Mouse (Mus musculus) 416B (cell line): ENCODE results near the gene Sde2.

ENCODE experiments used
- DNase-seq: peaks from one replicate; pipeline ENCODE4 v3.0.0; 2011; ENCODE audit warnings: low read depth

Gene Sde2

GRCm38 (mm10) chr1:180850316-180851270 is at the start of gene Sde2:
Gene Sde2, plus strand, starts transcription at chr1:180851127.
- DNase-seq = peak; percentile 100

- DNase-seq = peak; percentile 19
Observed at GRCm38 (mm10) chr1:180801466-180801994, 49.4 kb upstream of the Sde2 start.

DNA sequence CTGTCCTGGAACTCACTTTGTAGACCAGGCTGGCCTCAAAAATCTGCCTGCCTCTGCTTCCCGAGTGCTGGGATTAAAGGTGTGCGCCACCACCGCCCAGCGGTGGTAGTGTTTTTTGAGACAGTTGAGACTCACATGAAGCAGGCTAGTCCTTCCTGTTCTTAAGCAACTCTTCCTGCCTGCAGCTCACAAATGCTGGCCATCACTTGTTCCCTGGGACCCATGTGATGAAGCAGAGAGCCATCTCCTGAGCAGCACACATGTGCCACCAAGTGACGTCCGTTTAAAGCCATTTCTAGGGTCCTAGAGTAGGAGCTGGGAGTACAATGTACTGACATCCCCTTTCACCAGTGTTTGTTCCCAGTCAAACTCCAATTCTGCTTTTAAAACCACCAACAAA is 47.0 kb upstream of the Sde2 start:
- DNase-seq = peak; percentile 55

GRCm38 (mm10) chr1:180808831-180809230 is 42.1 kb upstream of the Sde2 start:
- peak; percentile 45 for DNase-seq

GRCm38 (mm10) chr1:180810976-180811375 is 40.0 kb upstream of the Sde2 start:
- peak; percentile 77 for DNase-seq

DNA sequence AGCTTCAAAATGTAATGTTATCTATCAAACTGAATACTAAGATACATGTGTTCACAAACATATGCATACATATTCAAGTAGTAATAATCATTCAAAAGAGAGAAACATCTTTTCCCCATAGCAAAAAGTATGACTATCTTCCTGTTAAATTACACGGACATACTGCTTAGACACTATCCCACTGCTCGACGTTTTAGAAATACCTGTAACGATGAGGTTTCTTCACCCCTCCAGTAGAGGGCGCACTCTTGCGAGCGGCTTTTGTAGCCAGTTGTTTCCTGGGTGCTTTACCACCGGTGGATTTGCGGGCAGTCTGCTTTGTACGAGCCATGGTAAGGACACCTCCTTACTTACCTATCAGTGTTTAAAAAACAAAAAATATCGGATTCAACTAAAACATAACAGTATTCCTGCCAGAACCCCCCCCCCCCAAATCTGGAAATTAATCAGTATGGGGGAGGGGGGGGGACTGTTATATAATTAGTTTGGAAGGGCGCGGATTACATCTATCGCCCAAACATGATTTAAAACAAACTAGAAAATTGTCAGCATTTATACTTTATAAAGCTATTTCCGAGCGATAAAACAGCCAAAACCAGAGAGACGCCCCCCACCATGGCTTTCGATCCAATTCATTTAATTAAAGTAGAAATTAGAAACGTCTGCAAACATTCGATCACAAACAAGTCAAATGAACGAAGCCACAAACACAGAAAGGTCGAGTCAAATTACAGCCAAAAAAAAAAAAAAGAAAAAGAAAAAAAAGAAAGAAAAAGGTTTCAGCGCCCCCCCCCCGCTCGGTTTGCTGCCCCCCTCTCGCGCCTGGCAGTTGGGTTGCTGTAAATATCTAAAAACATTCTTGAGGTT is 39.1 kb upstream of the Sde2 start:
- peak; percentile 63 for DNase-seq

- DNase-seq = peak; percentile 77
Observed at GRCm38 (mm10) chr1:180812463-180813408, 38.2 kb upstream of the Sde2 start.

DNA sequence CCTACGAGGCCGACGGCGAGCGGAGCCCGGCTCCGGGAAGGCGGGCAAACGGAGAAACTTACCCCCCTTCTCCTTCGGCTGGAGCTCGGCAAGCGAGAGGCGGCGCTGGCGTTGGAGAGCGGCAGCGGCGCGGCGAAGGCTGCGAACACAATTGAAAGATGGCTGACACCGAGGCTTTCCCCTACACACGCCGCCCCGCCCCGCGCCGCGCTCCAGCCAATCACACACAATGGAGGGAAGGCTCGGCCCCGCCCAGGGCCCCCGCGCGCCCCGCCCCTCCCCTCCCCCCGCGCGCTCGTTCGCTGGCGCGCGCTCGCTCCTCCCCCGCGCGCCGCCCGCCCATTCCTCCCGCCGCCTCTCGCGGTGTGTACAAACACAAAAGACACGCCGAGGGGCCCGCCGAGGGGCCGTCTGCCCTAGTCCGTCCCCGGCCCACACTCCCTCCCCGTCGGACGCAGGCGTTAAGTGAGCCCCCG is 37.5 kb upstream of the Sde2 start:
- DNase-seq = peak; percentile 93

DNA sequence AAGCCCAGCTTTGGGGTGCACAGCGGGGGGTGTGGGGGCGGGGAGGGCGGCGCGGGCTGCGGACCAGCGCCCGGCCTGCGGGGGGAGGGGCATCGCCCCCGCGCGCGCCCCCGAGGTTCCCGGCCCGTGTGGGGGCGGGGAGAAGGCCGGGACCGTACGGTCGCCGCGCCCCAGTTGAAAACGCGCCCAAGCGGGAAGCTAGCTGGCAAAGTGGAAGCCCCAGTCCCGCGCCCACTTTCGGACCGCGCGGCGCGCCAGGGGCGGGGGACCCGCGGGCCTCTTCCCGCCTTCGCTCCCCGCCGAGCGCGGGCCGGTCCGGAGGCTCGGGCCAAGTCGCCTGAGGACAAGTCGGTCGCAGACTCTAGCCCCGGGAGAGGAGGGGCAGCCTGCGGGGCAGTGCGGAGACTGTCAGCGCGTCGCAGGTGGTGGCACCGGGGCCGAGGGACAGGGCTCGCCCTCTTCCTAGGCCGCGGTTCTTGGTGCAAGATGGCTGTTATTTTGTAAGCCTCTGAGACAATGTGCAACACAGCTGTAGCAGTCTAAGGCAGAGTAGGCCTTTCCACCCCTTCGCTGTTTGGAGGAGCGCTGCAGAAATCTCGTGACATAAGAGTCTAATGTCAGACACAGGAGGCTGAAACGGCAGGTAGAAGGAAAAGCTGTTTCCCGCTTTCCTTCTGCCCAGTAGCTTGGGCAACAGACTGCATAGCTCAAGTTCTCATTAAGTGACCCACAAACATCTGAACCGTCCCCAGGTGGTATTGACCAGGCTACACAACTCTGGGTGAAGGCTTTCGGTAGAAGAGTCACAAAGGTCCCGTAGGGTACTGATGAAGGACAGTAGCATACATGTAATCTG is 36.8 kb upstream of the Sde2 start, which contains the start of gene H3f3a:
TSS of gene H3f3a (minus strand) at position 59 of the 856 bp plus-strand sequence.
- peak; percentile 68 for DNase-seq

GRCm38 (mm10) chr1:180815371-180816024 is 35.4 kb upstream of the Sde2 start:
- no peak for DNase-seq

- no peak for DNase-seq
Observed at GRCm38 (mm10) chr1:180818000-180818399, 32.9 kb upstream of the Sde2 start.

DNA sequence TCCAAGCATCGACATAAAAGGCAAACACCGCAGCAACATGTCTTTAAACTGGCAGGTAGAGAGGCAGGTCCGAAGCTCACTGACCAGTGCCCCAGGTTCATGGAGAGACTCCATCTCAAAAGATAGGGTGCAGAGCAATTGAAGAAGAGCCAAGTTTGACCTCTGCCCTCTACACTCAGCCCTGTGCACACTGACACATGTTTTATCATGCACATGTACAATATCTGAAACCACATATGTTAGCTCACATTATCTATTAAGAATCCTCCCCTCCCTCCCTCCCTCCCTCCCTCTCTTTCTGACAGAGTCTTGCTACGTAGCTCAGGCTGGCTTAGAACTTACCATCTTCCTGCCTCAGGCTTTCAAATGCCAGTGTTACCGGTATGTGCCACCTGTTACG is 29.8 kb upstream of the Sde2 start:
- no peak for DNase-seq

GRCm38 (mm10) chr1:180822276-180822675 is 28.7 kb upstream of the Sde2 start:
- DNase-seq = no peak

DNA sequence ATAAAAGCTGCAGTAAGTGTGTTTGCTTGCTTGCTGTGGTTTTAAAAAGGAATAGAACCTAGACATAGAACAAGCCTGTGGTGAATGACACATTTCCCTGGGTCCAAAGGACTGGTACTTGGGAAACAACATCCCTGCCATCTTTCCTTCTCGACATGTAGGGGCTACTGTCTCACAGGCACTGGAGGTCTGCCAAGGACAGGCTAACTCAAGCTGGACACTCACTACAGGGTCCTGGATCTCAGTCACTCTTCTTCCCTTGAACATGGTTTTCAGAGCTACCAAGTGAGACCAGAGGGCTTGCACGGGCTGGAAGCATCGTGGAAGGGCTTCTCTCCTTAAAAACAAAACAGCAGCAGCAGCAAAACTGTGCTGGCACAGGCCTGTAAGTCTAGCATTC is 27.2 kb upstream of the Sde2 start:
- DNase-seq = peak; percentile 31

DNA sequence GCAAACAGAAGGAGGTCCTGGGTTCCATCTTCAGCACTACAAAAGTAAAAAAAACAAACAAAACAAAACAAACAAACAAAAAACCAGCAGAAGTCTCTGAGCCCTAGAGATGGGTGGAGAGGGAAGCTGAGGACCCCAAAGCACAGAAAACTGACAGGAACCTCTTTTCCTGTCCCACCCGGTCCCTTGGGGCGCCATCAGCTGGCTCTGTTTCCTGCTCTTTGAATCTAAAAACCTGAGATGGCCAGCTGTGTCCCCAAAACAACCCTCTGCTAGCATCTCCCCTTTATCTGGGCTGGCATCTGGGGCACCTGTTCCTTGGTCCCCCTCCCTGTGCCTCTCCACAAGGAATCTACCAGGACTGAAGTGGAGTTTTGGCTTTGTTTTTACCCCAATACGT is 26.2 kb upstream of the Sde2 start:
- DNase-seq = no peak

DNA sequence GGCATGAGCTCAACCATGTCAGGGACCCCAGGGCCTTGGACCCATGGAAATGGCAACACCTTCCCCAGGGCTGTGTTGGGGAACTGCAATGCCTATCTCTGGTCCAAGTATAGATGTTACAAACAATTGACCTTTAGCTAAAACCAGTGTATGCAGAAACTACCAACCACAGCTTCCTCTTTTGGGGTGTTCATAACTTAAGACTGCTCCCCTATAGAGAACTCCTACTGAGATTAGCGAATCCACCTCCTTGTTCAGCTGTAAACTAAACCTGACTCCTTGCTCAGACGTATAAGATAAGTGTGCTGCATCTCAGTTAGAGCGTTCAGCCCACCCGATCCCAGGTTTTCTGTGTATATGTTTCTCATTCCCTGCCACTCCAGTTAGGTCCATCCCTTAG is 24.3 kb upstream of the Sde2 start:
- DNase-seq = peak; percentile 81

DNA sequence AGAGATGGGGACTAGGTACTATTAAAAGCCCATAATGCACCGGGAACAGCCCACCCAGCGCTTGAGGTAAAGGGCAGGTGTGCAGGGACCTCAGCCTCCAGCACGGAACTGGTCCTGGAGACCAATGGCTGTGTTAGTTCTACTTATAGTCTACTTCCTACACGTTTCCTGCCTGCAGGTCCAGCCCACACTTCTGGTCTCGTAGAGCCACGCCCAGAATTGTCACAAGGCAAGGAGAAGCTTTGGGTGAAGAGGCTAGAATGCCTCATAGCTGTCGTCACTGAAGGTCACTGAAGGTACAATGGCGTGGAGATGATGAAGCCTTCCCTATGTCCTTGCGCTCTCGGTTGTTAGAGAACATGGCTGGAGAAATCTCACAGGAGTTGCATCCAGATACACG is 21.2 kb upstream of the Sde2 start:
- DNase-seq = peak; percentile 56

- no peak for DNase-seq
Observed at GRCm38 (mm10) chr1:180830175-180830574, 20.8 kb upstream of the Sde2 start.

- DNase-seq = no peak
Observed at GRCm38 (mm10) chr1:180830588-180831346, 20.2 kb upstream of the Sde2 start.
